Mouse (Mus musculus) fibroblast of lung, adult 2 months (primary cell): ENCODE data around the gene Dgkz.

Source experiments
- DNase-seq: peaks from one replicate; pipeline ENCODE4 v3.0.0-alpha.2; 2011; ENCODE audit warnings: low read depth

Gene Dgkz

DNA sequence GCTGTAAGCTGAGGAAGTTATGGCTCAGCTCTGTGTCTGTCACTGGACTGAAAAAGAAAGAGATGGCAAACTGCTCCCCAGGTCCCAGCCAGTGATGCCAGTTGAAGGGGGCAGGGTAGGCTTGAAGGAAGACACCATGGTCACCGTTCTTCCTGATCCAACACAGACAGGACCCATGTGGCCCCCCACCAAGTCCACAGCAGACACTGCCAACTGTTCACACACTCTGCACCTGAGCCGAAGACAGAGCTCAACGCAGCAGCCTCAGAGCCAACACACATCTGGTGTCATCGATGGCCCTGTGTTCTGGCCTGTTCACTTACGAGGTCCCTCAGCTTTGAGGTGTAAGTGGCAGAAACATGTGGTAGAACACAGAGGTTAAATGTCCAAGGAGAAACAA lies 15.2 kb downstream of the Dgkz start:
- DNase-seq: no peak

DNA sequence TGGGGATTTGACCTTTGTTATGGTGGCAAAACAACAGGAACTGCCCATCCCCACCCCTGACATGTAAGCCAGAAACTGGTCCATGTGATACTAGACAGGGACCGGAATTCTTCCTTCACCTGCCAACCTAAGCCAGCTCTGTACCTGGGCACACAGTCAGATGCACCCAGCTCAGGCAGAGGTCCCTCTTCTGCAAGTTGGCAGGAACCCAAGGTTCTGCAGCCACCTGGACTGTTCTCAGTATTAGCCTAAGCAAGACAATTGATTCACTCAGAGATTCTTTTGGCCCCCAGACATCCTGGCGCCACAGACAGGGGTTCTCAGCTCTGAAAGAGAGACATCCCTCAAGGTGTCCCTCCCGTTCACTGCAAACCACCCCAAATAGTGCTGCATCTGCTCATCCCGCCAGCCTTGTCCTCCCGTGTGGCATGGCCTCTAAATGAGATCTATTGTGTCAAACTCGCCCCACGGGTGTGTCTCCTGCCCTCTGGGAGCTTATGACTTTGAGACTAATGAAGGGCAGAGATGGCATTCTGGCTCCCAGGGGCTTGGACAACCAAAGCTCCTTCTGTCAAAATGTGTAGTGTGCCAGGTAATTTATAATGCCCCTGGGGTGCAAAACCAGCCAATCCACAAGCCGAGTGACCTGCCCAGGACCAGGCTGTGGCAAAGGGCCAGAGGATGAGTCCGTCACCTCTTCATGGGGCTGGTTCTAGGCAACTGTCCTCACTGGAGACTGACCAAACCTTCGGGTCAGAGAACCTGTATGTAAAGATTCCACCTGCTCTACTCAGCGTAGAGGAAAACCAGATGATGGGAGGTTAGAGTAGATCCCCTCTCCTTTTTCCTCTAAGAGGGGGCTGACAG lies 15.9 kb downstream of the Dgkz start:
- DNase-seq: no peak

DNA sequence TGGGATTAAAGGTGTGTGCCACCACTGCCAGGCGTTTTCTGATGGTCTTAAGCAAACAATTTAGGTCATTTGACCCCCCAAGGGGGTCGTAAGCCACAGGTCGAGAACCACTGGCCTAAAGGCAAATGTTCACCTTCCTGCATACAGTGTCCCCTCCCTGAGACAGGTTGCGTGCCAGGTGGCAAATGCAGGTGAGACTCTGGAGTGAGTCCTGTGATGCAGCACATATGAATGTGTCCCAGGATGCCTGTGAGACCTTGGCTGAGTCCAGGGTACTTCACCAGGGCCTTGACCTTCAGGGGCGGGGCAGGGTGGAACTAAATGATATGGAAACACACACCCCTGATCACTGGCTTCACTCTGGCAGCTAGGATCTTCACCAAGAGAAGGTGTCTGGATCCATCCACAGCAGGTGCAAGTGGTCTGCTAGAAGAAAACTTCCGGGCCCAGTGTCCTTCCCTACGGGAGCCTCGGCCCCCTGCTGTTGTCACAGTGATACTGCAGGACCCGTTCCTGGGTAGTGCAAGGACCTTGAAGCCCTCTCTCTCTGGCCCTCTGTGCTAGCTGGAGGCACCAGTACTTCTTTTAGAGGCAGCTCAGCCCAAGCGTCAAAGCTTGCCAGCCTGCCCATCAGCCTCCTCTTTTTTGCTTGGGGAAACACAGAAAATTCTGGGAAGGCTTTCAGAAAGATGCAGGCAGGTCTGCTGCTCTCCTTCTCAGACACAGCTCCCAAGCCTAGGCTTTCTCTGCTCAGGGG lies 16.8 kb downstream of the Dgkz start:
- no peak for DNase-seq

DNA sequence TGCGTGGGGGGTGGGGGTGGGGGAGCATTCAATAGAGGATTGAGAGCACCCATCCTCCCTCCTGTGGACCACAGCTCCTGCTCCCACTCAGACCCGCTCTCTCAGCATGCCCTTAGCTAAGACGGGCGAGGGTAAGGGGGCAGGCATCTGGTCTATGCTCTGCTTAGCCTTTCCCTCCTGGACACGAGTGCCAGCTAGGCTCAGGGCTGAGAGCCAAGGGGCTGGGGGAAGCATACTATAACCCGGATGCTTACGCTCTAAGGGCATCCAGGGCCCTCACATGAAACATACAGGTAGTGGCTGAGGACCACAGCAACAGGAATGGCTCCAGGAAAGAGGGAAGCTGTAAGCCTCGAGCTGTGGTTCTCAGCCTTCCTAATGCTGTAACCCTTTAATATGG lies 17.6 kb downstream of the Dgkz start:
- DNase-seq: no peak

DNA sequence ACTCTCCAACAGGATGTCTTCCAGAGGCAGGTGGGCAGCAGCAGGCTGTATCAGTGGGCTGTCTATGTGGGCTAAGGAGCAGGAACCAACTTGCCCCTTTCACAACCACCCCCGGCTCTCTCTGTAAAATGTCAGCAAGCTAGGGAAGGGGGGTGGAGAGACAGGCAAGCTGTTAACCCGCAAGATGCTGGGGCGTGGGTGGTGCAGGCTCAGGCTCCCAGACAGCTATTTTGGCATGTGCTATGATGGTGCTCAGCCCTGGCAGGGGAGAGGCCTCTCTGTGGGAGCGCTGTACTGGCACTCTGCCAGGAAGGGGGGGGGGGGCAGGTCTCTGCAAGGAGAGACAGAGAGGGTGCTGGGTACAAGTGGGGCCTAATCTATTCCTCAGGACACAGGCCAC lies 18.6 kb downstream of the Dgkz start:
- no peak for DNase-seq

DNA sequence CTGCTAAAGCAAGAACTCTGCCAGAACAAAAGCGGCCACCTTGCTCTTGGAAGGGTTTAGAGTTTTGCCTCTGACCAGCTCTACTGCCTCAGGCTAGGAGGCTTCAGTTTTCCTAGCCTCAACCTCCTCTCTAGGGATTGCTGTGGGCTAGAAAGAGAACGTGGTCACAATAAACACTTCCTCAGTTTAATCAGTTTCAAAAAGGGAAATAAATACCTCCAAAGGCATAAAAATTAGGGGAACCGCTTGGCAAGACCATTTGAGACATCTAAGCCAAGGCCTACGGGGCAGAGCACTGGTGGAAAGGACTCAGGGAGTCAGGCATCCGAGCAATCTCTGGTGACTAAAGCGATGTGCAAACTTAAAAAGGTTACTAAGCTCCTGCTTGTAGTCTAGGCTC lies 19.8 kb downstream of the Dgkz start:
- no peak for DNase-seq

DNA sequence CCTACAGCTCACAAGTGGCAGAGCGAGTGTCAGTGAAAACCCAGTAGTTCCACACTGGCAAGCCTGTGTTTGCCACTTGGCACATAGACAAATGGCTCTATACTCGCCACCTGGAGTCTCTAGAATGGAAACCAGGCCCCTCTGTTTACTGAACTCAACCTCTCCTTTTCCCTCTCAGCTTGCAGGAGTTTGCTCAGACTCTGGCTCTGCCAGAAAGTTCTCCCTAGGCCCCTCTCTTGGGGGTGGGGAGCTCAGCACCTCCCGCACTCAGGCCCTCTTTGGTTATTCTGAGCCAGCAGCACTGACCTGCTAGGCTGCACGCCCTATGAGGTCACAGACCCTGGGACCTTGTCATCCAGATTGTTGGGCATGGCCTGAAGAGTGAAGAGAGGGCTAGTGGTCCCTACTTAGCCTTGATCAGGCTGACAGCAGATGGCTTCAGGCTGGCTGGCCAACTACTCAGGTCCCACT lies 20.5 kb downstream of the Dgkz start:
- DNase-seq: no peak

DNA sequence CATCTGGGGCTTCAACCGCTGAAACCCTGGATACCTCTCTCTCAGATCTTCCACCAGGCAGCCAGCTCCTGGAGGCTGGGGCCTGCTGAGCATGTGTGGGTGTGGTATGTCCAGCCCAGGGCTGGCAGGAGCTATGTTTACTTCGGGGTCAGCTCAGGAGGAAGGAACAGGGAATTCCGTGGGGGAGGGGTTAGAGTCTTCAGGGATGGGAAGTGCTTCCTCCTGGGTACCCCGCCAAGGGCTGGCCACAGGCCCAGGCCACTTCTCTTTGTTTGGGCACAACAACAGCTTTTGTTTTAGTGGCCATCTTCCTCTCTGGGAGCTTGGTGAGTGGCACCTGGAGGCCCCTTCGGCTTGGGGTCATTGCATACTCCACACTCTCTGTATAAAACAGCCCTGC lies 21.8 kb downstream of the Dgkz start:
- no peak for DNase-seq

DNA sequence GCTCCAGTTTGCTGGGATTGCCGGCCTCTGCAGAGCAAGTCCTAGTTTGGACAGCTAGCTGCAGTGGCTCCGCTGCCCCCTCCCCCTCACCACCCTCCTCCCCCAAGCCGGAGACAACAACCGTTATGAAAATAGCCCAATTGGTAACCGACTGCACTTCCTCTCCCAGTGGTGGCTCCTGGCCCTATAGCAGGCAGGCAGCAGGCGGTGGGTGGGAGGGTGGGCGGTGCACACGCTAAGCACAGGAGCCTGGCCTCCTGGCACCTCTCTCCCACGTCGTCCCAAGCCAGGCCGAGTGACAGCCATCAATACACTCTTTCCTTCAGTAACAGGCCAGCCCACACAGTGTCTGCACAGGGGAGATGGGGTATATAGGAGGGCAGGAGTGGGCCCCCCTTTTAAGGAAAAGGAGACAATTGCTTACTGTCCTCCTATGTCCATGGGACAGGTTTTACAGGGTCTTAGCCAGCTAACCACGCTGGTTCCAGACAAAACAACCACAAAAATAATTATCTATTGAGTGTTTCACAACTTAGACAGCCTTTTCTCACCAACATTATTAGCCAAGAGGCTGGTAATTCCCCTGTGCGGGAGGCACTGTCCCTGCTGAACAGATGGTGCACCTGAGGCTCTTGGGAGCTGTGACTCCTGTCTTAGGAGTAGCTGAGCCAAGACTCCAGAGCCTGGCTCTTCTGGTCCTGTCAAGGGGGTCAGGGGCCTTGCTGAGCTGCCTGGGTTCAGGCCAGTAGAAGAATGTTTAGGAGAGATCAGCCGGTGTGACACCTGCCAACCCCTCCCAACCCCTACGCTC lies 25.2 kb downstream of the Dgkz start:
- peak; percentile 41 for DNase-seq

DNA sequence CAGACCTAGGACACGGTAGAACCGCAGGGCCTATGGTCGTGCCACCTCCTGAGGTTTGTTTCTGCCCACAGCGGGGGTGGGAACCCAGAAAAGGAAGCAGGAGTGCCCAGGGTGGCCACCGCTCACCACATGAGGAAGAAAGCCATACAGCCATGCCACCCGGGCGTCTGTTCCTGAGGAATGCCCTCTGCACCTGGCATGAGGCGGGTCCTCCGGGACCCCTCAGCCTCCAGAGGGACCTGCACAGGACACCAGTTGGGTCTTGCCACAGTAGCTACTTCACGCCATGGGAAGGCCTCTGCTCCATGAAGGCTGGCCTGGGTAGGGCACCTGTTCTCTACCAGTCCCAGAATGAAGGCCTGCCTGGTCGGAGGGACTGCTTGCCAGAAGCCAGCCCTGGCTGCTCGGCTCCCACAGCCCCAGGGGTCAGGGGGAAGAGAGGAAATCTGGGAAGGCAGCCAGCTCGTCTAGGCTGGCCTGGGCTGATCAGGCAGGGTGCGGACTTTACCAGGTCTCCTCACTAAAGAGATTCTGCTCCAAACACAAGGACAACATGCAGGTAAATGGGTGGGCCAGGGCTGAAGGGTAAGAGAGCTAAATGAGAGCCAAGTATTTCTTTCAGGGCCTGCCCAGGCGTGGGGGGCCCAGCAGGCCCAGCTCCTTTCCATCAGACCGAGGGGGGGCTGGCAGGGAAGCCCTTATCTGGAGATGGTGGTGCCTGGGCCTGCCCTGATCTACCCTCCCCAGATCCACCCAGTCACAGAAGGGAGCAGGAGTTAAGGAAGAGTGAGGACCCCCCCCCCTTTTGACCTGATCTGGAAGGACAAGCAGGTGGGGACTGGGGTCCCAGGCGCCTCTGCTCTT lies 26.0 kb downstream of the Dgkz start:
- peak; percentile 20 for DNase-seq

DNA sequence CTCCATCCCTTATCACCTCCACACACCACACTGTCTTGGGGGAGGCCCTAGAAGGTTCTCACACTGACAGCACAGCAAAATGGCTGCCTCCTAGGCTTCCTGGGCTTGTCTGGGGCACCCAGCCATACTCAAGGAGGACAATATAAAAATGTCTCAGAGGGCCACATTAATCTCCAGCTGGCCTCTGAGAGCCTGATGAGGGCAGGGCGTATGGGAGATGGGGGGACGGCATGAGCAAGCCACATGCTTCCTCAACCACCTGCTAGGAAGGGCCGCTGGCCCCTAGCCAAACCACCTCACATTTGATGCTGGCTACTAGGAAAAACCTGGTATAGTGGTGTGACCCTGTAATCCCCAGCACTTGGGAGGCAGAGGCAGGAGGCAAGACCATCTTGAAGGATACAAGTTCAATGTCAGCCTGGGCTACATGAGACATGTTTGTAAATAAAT lies 26.8 kb downstream of the Dgkz start:
- no peak for DNase-seq

DNA sequence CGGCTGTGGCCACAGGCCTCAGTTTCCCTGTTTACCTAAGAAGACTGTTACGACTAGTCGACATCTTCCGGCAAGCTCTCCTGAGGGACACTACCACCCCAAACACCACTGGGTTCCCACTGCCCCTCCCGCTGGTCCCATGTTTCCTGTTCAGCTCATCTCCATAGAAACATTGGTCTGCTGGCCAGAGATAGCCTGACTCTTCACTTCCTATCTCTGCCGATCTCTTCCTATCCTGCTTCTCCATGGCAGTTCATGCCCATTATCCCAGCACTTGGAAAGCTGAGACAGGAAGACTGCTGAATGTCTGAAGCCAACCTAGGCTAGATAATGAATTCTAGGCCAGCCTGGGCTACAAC lies 27.5 kb downstream of the Dgkz start:
- DNase-seq: no peak

DNA sequence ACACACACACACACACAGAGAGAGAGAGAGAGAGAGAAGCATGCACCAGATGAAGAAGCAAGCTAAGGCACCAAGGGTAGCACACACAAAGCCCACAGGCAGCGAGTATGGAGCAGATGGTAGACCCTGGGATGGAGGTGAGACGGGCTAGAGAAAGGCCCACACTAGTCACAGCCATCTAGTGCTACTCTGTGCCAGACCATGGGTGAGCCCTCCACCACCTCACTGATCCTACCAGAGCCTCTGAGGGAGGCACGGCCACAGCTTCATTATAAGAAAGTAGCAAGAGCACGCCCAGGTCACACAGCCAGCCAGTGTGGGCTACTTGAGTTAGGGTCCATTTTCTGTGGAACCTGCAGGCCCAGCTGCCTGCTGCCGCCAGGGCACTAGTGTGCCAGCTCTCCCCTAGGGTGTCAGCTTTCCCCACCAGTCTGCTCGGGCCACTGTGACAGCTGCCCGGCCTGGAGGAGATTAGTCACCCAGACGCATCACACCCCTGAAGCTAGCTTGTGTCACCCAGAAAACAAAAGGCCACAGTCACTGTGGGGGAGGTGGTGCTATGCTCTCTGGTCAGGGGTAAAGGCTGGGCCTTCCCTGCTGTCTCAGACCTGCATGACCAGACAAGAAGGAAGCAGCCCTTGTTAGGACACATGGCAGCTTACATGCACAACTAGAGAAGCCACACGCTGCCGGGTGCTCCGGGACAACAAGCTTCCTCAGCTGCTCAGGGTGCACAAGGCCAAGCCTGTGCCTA lies 28.1 kb downstream of the Dgkz start:
- no peak for DNase-seq

DNA sequence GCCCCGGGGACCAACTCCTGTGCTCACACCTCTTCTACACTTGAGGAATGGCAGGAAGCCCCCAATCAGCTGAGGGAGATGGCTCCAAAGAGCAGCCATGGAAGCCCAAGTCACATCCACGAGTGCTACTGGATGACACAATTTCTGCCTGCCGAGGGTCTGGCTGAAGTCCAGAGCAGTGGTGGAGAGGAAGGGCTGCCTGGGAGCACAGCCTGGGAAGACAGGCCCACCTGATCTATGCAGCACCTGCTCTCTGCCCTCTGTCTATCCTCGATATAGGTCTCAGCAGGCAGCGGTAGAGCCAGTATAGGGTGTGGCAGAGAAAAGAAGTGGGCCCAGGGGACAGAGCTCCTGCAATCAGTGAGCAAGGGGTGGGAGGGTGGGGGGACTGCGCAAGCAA lies 28.8 kb downstream of the Dgkz start:
- DNase-seq: no peak

DNA sequence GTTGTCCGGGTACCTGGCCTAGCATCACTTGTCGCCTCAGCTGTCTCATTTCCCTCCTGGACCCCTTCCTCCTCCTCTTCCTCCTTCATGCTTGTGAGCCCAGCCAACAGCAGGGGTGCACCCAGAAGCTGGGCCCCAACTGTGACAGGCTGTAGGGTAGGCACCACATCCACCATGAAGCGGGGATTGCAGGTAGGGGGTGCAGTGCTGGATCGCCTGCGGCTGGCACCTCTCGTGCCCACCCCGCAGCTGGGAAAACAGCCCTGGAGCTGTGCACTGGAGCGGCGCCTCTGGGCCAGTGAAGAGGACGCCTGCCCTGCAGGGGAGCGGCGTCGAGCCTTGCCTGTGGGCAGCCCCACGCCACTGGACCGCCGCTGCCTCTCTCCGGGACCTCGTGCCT lies 30.2 kb downstream of the Dgkz start, which contains the start of gene Gm9821:
TSS of gene Gm9821 (plus strand) at position 221 of the 400 bp plus-strand sequence.
- no peak for DNase-seq

DNA sequence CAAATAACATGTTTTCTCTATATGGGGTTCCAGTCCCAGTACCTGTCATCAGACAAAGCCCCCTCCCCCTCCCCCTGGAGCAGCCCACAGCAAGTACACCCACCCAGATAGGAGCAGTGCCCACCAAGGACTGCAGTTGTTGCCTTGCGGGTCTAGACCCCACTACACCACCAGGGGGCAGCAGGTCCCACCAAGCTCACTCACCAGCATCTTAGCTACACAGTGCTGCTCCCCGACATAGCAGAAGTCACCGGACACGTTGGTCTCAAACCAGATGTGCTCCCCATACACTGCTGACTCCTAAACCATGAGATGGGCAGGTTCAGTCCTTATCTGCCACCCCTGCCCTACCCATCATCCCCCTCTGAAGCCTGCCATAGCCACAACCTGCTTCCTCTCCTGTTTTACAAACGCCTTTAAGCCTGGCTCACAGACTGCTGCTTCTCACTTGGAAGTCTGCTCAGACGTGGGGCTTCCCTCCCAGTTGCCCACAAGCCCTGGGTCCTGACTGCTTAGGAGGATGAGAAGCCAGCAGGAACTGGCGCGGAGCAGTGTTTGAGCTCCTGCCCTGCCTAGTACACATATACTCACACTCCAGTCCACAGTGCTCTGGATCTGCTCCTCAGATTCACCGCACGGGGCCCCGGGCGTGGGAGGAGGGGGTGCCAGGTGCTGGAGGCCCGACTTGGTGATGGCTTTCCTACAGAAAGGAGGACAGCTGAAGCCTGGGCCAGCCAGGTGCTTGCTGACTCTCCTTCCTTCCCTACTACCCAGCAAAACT lies 31.3 kb downstream of the Dgkz start:
- no peak for DNase-seq

DNA sequence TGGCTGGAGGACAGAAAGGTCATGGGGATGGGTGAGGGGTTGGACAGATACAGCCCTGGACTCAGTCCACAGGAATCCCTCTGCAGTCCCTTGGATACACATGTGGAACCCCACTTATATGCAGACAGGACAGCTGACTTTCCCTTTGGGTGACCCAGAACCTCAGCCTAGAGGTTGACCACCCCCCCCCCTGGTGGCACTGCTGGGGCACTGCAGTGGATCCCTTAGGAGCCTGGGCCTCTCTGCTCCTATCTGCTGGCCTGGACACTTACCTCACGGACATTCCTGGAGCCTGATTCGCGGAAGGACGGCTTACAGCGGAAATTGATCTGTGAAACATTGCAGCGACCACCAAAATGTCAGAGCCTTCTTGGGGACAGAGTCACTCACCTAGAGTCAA lies 33.3 kb downstream of the Dgkz start:
- no peak for DNase-seq

DNA sequence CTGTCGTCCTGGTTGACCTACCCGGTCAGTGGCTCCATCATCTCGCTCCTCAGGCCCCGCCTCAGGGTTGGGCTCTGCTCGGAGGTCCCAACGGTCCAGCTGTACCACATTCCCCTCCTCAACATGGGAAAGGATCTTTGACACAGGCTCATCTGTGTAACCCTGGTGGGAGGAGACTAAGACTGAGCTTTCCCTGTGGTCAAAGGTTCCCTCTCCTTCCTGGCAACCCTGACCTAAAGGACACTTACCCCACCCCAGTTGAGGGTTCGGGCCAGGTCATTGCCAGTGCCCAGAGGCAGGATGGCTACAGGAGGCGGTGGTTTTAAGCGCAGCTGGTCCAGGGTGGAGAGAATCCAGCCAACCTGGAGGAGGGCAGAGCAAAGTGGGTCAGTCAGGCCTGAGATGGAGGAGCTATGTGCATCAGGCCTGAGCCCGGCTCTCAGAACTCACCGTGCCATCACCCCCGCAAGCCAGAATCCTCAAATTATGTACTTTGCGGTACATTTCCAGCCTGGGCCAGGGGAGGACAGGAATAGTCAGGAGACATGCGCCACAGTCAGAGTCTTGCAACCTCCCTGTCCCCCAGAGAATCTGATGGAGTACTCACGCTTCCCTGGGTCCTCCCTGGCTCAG lies 36.2 kb downstream of the Dgkz start:
- no peak for DNase-seq

DNA sequence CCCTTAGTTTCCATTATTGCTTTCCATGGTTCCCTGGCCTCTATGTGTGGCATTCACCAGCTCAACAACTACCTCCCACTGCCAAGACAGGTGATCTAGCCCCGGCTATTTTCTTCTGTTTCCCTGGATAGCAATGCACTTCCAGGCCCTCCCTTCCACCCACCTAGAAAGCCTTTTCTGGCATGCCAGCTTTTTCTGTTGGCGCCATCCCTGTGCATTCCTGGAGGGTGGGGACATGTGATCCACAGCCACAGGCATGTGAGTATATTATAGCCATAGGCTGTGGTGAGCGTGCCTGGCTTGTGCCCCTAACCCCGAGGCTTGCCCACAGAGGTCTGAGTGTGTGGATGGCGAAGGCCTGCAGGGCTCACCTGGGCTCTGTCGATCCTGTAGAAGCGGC lies 39.5 kb downstream of the Dgkz start:
- DNase-seq: no peak
